ENCODE assay signal across 20 mouse cellular contexts in genomic region chr17:27386438-27386837, GRCm38 (mm10).
DNase-seq lines count a peak whose midpoint lies in the region; ATAC-seq and TF ChIP-seq lines count a peak whose summit lies in the region.
"Had no signal": no experiment of that assay in that cellular context is flagged by ENCODE, and none has a peak within 500 bp of the region (broad histone marks: within the 10 kb centered on the region; RNA-seq: fewer than 3 reads in every experiment).

No protein-coding gene starts in this region.

- no peak overlapping the region for H3K9ac ChIP-seq in kidney, postnatal 0 days (ENCODE audit: low read depth, low read length)
- no peak overlapping the region for H3K9ac ChIP-seq in lung, embryonic 14.5 days
- H3K9ac ChIP-seq: forebrain, embryonic 13.5 days; limb, embryonic 15.5 days; liver, postnatal 0 days; neural tube, embryonic 15.5 days had no signal

- H3K4me1 ChIP-seq in kidney, postnatal 0 days (replicated peaks; ENCODE audit: insufficient read depth, low read length): peaks cover 10% of the 10 kb centered on the region
- H3K4me1 ChIP-seq in lung, embryonic 14.5 days (ENCODE audit: insufficient read depth): peaks cover 8% of the 10 kb centered on the region; the same call in 1 of the 2 replicates

- peak; percentile 28 to 50 for DNase-seq in cerebellum, postnatal 14 days
- peak; percentile 43 for DNase-seq in kidney, postnatal 0 days (ENCODE audit: low spot score)
- no peak for DNase-seq in kidney, adult 8-10 months
- peak; percentile 69 for DNase-seq in lung, embryonic 14.5 days
- DNase-seq in lung, adult 18-20 months: no peak
- peak; percentile 9 to 52 for DNase-seq in lung, postnatal 4 days
- no peak for DNase-seq in layer of hippocampus, adult 18-20 months (ENCODE audit: low spot score in 2 of 2)
- DNase-seq: cerebellum, adult 18-20 months; cerebellum, postnatal 36 days; heart, postnatal 36 days; liver, postnatal 0 days; thymus, postnatal 36 days had no signal

- no peak for TF ChIP-seq CTCF in kidney, postnatal 0 days (IDR thresholded peaks at IDR 0.05; ENCODE audit: low read depth)
- TF ChIP-seq CTCF in lung, embryonic 14.5 days (IDR thresholded peaks at IDR 0.05; ENCODE audit: low read depth): no peak

- H3K9me3 ChIP-seq in kidney, postnatal 0 days (replicated peaks; ENCODE audit: low read length): no peaks in the 10 kb centered on the region
- peaks cover 6% of the 10 kb centered on the region; the same call in 1 of the 2 replicates for H3K9me3 ChIP-seq in lung, embryonic 14.5 days (ENCODE audit: low read depth, low read length)
- H3K9me3 ChIP-seq: forebrain, embryonic 13.5 days; limb, embryonic 15.5 days; neural tube, embryonic 15.5 days had no signal

- no peak overlapping the region for H3K4me3 ChIP-seq in kidney, postnatal 0 days (replicated peaks; ENCODE audit: low read depth, low read length)
- H3K4me3 ChIP-seq in lung, embryonic 14.5 days (ENCODE audit: low read depth, low read length): no peak overlapping the region
- H3K4me3 ChIP-seq: erythroblast, embryonic 14.5 days; forebrain, embryonic 13.5 days; limb, embryonic 15.5 days; neural tube, embryonic 15.5 days had no signal

- no peaks in the 10 kb centered on the region for H3K36me3 ChIP-seq in kidney, postnatal 0 days (ENCODE audit: insufficient read depth, low read length)
- H3K36me3 ChIP-seq in lung, embryonic 14.5 days (ENCODE audit: insufficient read depth): no peaks in the 10 kb centered on the region
- H3K36me3 ChIP-seq: G1E; limb, embryonic 15.5 days; neural tube, embryonic 15.5 days had no signal

- no peak overlapping the region for H3K4me2 ChIP-seq in kidney, postnatal 0 days (ENCODE audit: low read length)
- no peak overlapping the region for H3K4me2 ChIP-seq in lung, embryonic 14.5 days
- H3K4me2 ChIP-seq: neural tube, embryonic 15.5 days had no signal

- 59% methylated on average over 1 of the region's 1 CpGs for WGBS in kidney, postnatal 0 days
- WGBS in lung, embryonic 14.5 days: 25% methylated on average over 1 of the region's 1 CpGs

- no peak overlapping the region for H3K27ac ChIP-seq in kidney, postnatal 0 days
- no peak overlapping the region for H3K27ac ChIP-seq in lung, embryonic 14.5 days (ENCODE audit: low read depth)
- H3K27ac ChIP-seq: forebrain, embryonic 13.5 days; hindbrain, postnatal 0 days; limb, embryonic 15.5 days; neural tube, embryonic 15.5 days had no signal

- no peak for ATAC-seq in cerebellum, adult (ENCODE audit: insufficient number of reproducible peaks, low FRiP score, low TSS enrichment)
- 0 out of 2 replicates have a peak, but pooled peaks have one; percentile 2 for ATAC-seq in kidney, postnatal 0 days (replicated peaks; ENCODE audit: low FRiP score, low read depth)
- ATAC-seq in lung, embryonic 14.5 days (ENCODE audit: insufficient read depth): peak; percentile 52; the same call in 1 of the 2 replicates
- ATAC-seq: forebrain, embryonic 13.5 days; hindbrain, postnatal 0 days; liver, postnatal 0 days; midbrain, embryonic 16.5 days had no signal

- H3K27me3 ChIP-seq in kidney, postnatal 0 days (ENCODE audit: insufficient read depth, low read length): no peaks in the 10 kb centered on the region
- H3K27me3 ChIP-seq in lung, embryonic 14.5 days (ENCODE audit: insufficient read depth, low read length): no peaks in the 10 kb centered on the region
- H3K27me3 ChIP-seq: limb, embryonic 15.5 days had no signal

Comparison
In these comparisons a context has a peak if more than half of its experiments do, and no peak if none do; other contexts are left out.
1. DNase-seq: peak in cerebellum, postnatal 14 days (2 of 2), kidney, postnatal 0 days (single experiment), lung, embryonic 14.5 days (single experiment) and lung, postnatal 4 days (2 of 2); none in kidney, adult 8-10 months (0 of 2), lung, adult 18-20 months (0 of 2) and layer of hippocampus, adult 18-20 months (0 of 2).